Mouse (Mus musculus): ENCODE measurements at regions not wholly inside any gene's neighbourhood (a gene's known extent, or its start where the extent isn't known, plus 50 kb on each side); places are given as distances from the start of the nearest gene placed in this dataset.

DNA sequence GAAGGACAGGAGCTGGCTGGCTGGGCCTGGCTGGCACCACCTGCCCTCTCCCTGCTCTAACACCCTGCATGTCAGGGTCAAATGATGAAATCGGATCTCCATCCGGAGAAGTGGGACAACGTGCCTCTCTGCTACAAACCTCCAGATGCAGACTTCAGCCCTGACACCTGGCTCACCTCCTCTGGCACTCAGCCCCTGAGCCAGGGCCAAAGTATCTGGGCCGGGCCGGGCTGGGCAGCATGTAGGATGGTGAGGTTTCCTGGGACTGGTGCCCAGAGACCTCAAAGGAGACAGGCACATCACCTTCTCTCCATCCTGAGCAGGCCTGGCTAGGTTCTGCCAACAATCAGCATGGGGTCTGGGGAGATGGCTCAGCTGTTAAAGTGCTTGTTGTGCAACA is 113.5 kb downstream of the Tfcp2l1 start:
- no peak for DNase-seq (ENCODE audit: low spot score)

DNA sequence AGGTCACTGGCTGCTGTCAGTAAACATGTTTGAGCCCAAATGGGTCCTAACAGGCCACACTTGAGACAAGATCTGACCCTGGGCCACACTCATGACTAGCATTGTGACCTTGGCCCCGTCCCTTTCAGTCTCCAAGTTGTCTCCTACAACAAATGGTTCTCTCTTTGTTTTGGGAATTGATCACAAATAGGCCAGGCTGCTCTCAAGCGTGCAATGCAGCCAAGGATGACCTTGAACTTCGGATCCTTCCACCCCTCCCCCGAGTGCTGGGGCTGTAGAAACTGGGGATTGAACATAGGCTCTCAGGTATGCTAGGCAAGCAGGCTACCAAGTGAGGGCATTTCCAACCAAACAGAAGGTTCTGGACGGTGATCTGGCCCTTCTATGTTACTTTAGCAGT is 120.5 kb downstream of the Tfcp2l1 start:
- DNase-seq (ENCODE audit: low spot score) = no peak

DNA sequence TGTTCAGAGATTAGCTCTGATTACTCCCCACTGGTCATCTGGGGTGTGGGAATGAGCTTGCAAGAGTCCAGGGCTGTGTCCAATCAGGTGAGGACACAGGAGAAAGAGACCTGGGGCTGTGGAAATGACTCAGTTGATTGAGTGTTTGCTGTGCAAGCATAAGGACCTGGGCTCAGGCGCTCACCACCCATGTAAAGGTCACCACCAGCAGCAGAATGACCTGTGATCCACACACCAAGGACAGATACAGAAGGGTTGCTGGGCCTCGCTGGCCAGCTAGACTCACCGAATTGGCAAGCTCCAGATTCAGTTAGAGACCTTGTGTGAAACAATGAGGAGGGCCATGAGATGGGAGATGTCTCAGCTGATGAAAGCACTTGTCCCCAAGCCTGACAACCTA is 125.1 kb downstream of the Tfcp2l1 start:
- no peak for DNase-seq (ENCODE audit: low spot score)

DNA sequence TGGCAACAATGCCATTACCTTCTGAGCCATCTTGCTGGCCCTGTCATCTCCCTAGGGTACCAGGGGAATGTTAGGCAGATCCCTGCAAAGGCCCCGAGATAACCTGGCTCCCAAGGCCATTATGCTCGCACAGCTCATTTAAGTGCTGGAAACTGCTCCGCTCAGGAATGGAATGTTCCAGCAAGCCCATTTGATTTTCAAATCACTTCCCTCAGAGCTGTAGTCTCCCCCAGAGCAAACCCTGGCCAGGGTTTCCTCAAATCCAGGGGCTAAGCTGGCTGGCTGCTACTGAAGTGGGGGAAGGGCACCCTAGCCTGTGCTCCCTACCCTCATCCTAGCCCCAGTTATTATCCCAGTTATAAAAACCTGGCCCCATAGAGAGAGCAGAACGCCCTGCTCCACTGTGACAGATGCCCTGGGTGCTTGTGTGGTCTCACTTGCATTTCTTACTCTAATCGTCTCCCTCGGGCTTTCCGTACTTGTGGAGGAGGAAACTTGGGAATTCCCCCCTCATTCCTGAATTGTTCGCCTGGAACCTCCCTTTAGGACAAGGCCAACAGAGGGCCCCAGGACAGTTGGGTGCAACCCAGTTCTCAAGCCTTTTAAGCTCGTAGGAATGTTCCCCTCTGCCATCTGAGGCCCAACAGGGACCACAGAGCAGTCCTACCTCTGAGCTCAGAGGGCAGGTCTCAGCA is 128.6 kb downstream of the Tfcp2l1 start:
- no peak for DNase-seq (ENCODE audit: low spot score)

DNA sequence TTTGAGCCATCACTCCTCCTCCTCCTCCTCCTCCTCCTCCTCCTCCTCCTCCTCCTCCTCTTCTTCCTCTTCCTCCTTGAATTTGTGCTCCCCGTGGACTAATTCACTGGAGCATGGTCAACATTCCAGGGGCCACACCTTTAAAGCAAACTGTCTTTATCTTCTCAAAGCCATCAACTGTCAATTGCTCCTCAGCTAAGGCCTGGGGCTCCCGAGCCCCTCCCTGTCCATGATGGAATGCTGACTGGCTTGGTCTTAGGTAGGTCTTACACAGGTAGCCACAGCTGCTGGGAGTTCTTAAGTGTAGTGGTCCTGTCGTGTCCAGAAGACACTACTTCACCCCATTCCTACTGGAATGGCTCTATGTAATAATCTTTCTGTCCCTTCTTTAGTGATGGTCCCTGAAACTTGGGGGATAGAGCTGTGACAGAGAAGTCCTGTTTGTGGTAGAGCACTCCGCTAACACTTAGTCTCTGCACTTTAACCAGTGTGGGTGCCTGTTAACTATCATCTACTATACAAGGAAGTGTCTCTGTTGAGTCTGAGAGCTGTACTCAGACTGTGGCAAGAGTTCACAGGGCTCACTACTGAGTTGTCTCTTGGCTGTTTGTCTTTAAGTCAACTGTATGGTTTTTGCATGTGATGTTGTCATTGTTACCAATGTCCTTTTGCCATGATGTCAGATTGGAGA is 129.7 kb downstream of the Tfcp2l1 start:
- DNase-seq (ENCODE audit: low spot score) = no peak

DNA sequence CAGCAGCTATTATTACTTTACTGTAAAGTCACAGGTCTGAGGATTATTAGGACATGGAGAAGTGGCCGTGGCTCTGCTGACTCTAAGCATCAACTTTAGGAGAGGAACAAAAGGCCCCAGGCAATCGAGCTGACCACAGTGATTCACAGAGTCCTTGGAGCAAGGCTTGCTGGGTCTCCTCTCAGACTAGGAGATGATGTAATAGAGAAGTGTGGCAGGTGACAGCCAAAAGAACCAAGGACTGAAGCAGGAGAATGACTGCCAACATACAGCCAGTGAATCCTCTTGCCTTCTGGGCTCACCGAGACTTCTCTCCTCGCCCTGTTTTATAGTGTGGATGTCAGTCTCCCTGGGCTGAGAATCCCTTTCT is 130.3 kb downstream of the Tfcp2l1 start:
- no peak for DNase-seq (ENCODE audit: low spot score)

DNA sequence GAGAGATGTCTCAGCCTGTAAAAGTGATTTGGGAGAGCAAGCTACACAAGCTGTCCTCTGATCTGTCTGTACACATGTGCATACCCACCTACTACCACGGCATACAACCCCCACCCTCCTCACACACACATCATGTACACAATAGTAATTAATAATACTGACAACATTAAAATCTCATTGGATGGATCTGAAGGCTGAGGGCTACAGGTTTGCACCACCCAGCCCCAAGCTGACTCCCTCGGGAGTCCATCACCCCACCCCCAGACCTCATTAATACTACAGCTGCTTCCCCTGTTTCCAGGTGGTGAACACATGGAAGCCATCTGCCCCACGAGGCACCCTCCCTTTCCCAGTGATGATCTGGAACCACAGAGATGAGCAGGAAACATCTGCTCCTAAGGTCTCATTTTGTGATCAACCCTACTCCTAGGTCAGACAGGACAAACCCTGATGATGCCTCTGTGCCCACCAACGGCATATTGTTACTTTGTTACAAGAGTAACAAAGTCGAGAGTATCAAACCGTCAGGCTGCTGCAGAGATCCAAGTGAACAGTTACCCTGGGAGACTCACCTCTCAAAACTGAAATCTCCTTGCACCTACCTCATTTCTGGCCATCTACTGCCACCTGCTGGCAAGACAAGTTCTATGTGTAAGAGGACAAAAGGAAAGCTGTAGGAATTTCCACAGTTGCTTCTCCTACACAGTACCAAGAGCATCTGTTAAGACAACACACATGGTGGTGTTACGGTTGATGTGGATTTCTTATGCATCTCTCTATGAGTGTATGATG is 131.6 kb downstream of the Tfcp2l1 start:
- peak; percentile 50 for DNase-seq (ENCODE audit: low spot score)

DNA sequence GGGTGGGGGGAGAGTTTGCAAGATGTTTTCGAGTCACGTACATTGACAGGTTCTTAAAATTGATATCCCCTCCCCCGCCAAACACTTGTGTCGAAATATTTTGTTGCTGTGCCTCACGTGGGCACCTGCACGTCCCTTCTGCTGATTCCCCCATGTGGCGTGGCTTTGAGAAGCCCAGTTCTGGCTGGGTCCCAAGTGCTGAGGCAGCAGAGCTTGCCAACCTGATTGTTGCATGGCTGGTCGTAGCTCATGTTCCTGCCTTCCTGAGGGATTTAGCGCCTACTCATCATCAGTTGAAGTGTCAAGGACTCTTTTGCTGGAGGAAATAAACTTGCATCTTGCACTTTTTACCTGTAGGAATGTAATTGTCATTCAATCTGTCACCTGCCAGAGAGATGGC is 137.8 kb downstream of the Tfcp2l1 start:
- DNase-seq (ENCODE audit: low spot score) = no peak

DNA sequence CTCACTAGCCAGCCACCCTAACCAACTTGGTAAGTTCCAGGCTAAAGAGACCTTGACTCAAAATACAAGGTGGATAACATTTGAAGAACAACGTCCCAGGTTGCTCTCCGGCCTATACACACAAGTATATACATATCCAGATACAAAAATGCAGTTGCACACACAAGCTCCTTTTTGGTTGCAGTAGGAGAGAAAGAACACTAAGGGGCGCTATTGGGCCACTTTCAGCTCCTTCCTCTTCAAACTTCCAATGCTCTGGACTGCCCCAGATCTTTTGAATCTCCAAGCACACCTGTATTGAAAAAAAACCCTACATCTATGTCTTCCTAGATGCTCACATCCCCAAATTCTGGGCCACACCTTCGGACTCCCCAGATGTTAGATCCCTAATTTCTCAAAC is 141.1 kb downstream of the Tfcp2l1 start:
- peak; percentile 10 for DNase-seq (ENCODE audit: low spot score)

DNA sequence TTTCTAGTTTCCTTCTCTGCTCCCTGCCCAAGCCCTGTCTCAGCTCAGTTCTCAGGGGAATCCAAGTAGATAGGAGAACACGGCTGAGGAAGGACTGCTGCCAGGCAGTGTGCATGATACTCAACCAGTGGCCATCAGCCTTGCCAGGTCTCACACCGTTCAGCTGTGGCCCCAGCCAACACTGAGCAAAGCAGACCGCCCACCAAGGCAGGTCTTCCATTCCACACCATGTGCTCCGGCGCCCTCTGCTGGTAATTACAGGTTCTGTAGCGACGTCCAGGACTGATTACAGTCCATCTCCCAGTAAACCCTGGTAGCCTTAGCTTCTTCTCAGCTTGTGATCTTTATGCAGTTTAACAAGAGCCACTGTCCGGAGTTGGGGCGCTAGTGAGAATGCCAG is 144.5 kb downstream of the Tfcp2l1 start:
- DNase-seq (ENCODE audit: low spot score) = peak; percentile 49

DNA sequence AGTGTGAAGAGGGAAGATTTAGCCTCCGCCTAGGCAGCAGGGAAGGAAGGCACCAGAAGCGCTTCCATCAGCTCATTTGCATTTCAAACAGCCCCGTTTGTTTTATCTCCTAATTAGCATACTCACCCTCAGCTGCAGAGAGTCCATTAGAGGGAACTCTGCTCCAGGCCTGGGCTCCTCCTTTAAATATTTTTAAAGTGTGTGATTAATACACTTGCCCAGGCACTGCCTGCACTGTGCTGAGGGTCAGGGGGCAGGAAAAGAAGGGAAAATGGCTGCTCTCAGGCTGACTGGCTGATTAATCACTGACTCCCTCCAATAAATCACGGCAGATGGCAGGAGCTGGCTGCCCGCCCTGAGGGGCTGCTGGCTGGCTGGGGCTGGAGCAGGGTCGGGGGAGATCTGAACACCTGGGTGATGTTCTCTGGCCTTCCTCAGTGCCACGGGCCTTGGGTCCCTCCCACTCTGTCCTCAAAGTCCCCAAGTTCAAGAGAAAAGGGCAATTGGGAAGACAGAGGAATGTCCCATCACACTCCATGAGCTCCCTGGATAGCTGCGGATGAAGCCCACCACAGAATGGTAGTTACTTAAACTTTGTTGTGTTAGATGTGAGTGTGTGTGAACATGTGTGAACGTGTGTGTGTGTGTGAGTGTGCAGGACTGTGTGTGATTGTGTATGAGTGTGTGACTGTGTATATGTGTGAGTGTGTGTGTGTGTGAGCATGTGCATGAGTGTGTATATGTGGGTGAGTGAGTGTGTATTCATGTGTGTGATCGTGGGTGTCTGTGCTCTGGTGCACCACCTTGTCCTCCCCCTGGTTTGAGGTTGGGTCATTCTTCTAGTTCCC is 149.1 kb downstream of the Tfcp2l1 start:
- no peak for DNase-seq (ENCODE audit: low spot score)

Data from c-Kit-positive CD71-positive TER-119-positive erythroid progenitor cells, embryonic 14.5 days (primary cell).